Mouse (Mus musculus) MEL (cell line): ENCODE measurements at regions not wholly inside any gene's neighbourhood (a gene's known extent, or its start where the extent isn't known, plus 50 kb on each side); places are given as distances from the start of the nearest gene placed in this dataset.

Experiments
- ELF1 ChIP-seq: IDR thresholded peaks from 2 replicates; pipeline ENCODE4 v1.6.1; 2014; ENCODE audit warnings: low read depth, mild to moderate bottlenecking, inconsistent platforms, low read length, improper control_type of control experiment, moderate library complexity
- NELFE ChIP-seq: IDR thresholded peaks from 2 replicates; pipeline ENCODE4 v1.6.1; 2011; ENCODE audit warnings: low read depth, low read length, improper control_type of control experiment
- POLR2A ChIP-seq, 2 experiments: IDR thresholded peaks; 2 replicates each; pipeline ENCODE4 v1.6.1; 2011 to 2012; ENCODE audit warnings: low read length in 2 of 2, mild to moderate bottlenecking in 2 of 2, control low read depth in 1 of 2, improper control_type of control experiment in 1 of 2, low read depth in 1 of 2, moderate library complexity in 1 of 2; ENCODE audit not compliant: control insufficient read depth in 1 of 2, insufficient read depth in 1 of 2, poor library complexity in 1 of 2
- USF1 ChIP-seq: IDR thresholded peaks from 2 replicates; pipeline ENCODE4 v1.6.1; 2014; ENCODE audit warnings: low read depth, mild to moderate bottlenecking, inconsistent platforms, low read length, improper control_type of control experiment, moderate library complexity
- ZC3H11A ChIP-seq: IDR thresholded peaks from 2 replicates; pipeline ENCODE4 v1.6.1; 2012; ENCODE audit warnings: low read depth, mild to moderate bottlenecking, inconsistent platforms, low read length, improper control_type of control experiment

GRCm38 (mm10) chr2:61121281-61121680 lies 158.3 kb upstream of the Rbms1 start:
- TF ChIP-seq POLR2A (IDR thresholded peaks at IDR 0.05; ENCODE audit: control insufficient read depth in 1 of 2, insufficient read depth in 1 of 2, low read depth in 1 of 2, low read length in 2 of 2, poor library complexity in 1 of 2), result no peak
- no peak for TF ChIP-seq ELF1
- TF ChIP-seq NELFE, result no peak
- TF ChIP-seq ZC3H11A, result no peak
- no peak for TF ChIP-seq USF1
